Mouse (Mus musculus) CD4-positive, CD25-positive, alpha-beta regulatory T cell, adult 2 months (primary cell): ENCODE data around the gene Gadd45a.
"Not testable (repeated sequence)": the region's sequence is repeated elsewhere in the genome, so short reads cannot be mapped to it uniquely, and the experiment has no call there.

Experiments
- DNase-seq: peaks from one replicate; pipeline ENCODE4 v3.0.0-alpha.2; 2012; ENCODE audit warnings: low read depth, low spot score

Gene Gadd45a

DNA sequence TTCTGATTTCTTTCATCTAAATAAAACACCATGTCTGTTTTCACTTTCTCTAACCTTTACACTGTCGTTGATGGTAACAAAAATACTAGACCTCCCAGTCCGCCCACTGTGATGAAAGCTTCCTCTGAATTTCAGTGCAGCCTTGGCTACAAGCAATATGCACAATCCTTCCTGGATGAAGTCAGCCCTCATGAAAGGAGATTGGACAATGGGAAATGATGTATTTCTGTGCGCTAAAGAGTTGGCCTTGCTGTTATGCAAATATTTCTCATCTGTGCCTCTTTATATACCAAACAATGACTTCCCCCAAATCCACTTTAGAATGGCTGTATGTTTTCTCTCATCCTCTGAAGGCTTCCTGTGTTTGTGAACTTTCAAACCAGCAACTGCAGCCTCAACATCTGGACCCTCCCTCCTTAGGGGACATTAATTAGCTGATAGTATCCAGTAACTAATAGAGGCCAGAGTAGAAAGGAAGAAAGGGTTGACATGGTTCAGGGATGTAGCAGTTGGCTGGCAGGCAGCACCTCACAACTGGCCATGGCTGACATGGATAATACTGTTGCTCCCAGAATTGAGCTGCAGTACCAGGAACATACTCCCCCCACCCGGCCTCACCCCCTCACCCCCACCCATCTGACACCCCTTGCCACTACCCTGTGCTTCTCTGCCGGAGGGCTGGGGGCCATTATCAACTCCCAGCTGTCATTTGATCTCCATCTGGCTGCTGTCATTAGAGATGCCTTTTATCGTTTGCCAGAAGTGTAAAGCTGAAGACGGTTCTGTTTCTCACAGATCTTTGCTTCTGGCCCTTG, 11.8 kb upstream of the Gadd45a start:
- no peak for DNase-seq

DNA sequence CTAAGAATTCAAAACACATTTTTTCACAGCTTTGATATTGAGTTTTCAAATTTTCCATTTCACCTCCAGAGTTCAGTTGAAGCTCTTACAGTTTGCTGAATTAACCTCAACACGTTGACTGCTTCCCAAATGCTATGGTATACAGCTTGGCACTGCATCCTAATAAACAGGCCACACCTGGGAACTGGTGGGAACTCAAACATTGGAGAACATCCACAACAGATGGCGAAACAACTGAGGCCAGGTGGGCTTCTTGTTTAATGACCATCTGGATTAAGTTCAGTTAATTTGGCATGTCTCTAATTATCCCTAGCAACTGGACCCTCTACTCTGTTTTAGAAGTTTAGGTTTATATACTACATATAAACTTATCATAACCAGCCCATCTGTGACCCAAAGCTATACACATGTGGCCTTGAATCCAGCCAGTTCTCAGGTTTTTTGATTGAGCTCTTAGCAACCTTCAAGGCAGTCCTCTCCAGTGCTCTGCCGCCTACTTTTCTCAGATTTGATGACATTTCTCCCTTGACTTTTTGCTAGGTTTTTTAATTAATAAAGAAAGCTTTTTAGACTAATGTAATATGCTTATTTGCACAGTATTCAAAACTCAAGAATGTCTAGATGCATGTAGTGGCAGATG, 10.9 kb upstream of the Gadd45a start:
- no peak for DNase-seq

DNA sequence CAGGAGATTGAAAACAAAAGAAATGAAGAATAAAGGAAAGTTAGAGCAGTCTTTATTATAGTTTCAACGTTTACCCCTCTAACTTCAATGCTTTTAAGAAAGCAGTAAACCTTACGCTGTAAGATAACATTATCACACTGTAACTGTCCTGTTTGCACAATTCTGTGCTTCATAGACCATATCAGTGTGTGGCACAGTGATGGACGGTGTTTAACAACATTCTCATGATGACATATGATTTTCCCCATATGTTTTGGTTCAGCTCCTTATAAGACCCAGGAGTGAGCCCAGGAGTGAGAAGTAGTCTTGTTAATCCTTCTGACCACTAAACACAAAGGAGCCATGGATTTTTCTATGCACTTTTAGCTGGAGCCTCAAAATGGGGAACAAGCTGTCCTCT, 9.7 kb upstream of the Gadd45a start:
- no peak for DNase-seq

DNA sequence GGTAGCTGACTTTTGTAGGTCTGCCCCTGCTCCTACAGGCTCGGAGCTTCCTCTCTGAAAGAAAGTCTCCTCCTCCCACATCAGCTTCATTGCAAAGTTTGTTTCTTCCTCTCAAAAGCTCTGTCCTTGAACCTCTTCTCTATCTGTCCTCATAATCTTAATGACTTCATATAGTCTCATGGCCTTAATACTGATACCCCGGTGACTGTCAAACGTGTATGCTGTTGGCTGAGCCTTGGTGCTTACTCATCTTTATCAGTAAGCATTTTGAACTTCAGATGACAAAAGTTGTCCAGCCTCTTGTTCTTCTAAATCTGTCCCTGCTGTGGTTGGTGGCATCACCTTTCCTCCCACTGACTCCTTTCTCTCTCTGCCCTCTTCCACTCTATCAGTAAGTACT, 8.2 kb upstream of the Gadd45a start:
- no peak for DNase-seq

DNA sequence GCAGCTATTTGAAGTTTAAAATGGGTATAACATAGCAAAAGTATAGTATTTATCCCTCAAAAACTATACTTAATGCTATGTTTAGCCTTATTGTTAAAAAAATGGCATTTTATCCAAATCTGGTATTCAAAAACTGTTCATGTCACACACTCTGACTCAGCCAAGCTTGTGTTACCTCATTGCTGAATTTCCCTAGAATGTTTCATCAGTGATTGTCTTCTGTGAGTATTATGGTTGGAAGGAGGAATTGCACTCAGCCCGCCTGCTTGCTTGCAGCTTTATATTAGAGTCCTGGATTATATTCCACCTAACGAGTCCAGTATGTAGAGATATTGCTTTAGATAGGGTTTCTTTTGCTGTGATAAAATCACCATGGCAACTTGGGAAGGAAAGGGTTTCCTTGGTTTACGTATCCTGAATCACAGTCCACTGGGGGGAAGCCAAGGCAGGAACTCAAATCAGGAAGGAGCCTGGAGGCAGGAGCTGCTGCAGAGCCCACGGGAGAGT, 3.7 kb upstream of the Gadd45a start:
- no peak for DNase-seq

DNA sequence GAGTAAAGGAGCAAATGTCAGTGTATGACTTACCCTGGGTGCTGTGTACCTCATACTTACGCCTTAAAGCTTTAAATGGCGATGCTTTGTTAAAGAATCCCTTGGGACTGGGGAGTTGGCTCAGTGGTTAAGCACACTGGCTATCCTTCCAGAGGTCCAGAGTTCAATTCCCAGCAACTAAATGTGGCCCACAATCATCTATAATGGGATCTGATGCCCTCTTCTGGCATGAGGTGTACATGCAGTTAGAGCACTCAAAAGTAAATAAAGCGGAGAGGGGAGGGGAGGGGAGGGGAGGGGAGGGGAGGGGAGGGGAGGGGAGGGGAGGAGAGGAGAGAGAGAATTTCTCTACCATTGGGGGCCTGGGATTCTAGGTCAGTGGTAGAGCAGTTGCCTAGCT, 1.7 kb upstream of the Gadd45a start:
- DNase-seq: peak; percentile 20

DNA sequence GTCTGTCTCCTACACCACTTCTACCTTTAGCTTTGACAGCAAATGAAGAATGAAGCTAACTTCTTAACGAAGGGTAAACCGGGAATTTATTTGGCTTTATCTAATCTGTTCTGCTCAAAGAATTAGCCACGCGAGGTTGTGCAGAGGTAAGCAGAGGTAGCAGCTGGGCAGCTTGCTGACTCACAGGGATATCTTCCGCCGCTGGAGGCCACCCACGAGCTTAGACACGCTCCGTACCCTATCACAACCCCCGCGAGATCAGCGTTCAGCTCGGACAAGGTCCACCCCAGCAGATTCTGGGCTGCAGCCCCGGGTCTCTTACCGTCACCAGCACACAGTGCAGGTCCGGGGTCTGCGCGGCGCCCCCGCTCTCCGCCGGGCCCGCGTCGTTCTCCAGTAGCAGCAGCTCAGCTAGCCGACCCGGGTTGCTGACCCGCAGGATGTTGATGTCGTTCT, 873 bp downstream of the Gadd45a start:
- DNase-seq: peak; percentile 80

DNA sequence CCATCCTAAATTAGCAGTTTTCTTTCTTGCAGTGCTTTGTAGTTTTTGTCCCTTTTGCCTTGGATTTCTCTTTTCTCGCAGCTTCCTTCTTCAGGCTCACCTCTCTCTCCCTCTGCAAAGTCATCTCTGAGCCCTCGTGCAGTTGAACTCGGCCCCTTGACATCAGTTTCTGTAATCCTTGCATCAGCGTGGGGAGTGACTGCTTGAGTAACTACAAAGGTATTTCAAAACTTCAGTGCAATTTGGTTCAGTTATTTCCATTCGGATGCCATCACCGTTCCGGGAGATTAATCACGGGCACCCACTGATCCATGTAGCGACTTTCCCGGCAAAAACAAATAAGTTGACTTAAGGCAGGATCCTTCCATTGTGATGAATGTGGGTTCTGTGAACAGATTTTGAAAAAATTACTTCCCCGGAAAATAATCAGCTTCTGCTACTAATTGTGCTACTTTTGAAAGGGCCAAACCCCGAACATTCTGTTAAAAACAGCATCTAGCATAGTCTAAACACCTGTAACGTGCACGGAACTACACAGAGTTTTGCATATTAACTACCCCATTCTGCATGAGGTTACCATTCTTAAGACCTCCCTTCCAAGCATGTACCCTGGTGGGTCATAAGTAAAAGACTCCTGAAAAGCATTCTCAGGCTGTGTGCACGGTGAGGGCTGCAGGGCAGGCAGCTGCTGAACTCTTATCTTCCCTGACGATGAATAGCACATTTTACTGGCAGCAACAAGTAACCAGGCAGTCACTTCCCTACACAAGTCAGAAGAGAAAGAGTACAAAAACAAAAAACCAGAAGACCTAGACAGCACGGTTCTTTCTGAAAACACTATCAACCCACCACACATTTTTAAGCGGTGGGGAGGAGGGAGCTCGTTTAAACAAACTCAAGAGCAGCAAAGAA, 1.6 kb downstream of the Gadd45a start:
- peak; percentile 16 for DNase-seq

DNA sequence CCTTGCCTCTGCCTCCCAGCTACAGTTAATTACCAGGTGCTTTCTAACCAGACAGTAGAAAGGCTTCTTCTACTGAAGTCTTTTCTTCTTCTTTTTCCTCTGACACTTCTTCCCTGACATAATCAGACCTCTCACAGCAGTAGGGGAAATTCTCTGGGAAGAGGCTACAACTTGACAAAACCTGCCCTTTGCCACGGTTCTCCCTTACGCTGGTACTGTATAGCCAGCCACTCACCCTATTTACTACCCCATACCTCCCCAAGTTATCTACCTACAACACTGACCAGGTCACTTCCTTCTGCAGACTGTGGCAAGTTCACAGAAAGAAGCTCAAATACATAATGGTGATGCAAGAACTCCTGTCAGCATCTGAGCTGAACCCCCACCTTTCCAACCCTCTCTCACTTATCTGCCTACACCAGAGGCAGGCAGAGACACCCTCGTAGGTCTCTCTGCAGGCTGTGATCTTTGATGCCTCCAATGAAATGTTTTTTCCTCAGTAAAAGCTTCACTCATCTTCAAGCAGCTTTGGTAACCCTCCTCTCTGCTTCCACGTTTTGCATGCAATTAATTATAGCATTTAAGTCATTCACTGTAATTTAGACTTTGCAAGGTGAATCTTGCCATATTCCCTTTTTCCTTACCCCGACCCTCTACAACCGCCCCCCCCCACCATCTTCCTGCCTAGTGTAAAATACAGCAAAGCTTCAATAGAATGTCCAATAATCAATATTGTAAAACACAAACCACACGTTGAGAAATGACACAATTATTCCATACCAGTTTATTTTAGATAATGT, 2.7 kb downstream of the Gadd45a start:
- DNase-seq: no peak

DNA sequence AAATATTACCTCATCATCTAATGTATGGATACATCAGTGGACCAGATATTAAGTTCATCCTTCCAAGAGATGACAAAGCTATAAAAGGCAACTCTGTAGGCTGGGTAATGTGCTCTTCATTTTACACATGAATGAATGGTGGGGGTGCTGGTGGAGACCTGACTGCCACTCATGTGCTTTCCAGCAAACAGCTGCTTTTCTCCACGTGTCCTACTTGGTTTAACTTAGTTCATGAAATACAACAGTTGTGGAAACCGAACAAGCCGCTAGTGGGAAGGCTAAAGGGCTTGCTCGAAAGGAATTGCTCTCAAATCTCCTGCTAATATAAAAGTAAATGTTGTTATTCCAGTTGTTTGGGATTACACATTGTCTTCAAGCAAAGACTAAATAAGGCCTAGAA, 3.7 kb downstream of the Gadd45a start:
- no peak for DNase-seq

DNA sequence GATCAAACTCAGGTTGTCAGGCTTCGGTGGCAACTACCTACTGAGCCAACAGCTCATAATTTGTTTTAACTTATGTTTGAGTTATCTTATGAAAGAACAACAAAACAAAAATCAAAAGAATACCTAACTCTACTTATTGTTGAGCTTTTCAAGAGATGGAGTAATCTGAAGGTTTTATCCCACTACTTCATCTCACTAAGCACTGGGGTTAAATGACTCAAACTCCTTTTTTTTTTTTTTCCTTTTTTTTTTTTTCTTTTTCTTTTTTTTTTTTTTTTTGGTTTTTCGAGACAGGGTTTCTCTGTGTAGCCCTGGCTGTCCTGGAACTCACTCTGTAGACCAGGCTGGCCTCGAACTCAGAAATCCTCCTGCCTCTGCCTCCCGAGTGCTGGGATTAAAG, 4.3 kb downstream of the Gadd45a start:
- DNase-seq: not testable (repeated sequence)

DNA sequence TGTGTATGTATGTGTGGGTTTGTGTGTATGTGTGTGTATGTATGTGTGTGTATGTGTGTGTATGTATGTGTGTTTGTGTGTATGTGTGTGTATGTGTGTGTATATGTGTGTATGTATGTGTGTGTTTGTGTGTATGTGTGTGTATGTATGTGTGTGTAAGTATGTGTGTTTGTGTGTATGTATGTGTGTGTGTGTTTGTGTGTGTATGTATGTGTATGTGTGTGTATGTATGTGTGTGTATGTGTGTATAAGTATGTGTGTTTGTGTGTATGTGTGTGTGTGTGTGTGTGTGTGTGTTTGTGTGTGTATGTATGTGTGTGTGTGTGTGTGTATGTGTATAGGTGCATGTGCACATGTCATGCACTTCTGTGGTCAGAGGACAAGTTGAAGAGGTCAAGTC, 4.7 kb downstream of the Gadd45a start:
- not testable (repeated sequence) for DNase-seq

DNA sequence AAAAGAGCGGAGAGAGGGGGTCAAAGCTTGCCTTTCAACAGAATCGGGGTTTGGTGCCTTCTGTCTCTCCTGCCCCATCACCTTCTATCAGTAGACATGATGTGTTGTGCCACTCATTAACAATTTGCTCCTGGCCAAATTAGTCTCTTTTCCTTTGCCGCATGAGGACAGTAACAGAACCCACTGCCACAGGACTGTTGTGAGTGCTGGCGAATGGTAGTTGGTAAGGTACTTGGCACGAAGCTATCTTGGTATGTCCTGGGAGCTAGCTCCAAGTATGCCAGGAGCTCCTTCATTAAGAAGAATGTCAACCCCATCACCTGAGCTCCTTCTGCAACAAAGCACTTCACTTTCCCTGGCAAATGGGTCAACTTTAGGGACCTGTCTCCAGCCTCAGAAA, 6.4 kb downstream of the Gadd45a start:
- no peak for DNase-seq

DNA sequence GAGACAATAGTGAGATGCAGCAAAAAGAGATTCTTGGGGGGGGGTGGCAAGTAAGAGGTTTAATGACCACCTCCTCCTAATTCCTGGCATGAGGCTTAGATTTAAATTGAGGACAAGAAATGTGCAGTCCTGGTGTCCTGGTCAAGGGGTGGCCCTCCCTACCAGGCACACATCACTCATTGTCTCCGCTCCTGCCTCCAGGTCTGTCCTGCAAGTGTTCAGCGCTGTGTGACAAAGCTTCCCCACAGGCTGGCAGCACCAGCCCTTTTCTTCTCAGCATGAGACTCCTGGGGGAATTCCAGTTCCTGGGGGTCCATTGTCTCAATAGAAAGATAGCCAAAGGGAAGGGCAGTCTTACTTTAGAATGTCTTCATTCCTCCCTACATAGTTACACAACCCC, 6.8 kb downstream of the Gadd45a start:
- no peak for DNase-seq

DNA sequence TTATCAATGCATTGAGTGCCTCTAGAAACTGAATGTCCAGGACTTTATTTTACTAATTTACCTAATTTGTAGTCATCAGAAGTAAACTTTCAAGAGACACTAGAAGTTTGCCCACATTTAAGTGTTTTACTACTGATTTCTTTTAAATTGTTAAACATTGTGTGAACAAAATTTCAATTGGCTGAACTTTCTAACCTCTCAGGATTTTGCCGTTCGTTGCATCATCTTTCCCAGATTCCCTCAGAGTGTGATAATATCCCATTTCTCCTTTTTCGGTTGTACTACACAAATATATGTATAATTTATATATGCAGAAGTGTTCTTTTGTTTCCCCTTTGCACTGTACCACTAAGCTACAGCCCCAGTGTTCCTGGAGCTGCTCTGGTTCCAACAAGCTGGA, 7.3 kb downstream of the Gadd45a start:
- no peak for DNase-seq

DNA sequence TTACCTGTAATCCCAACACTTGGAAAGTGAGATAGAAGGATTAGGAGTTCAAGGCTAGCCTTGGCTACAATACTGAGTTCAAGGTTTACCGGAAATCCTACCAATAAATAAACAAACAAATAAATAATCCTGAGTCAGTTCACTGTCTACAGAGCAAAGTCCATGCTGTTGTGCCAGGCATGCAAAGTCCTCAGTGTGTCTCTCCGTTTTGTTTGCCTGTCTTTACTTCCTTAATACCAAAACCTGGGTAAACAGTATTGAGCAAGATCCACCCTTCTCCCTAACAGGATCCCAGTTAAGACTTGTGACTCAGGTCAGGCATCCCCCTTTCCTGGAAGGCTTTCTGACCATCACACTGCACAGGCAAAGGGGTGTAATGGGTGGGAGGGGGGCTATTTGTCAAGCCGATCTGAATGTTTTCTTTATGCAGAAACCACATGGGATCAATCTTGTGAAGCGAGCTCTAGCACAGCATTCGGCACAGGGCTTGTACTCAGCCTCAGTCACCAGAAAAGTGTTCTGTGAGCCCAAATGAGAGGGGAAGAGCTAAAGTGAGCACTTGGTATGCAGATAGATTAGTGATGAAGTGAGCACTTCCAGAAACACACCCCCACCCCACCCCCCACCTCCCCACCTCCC, 7.8 kb downstream of the Gadd45a start:
- no peak for DNase-seq

DNA sequence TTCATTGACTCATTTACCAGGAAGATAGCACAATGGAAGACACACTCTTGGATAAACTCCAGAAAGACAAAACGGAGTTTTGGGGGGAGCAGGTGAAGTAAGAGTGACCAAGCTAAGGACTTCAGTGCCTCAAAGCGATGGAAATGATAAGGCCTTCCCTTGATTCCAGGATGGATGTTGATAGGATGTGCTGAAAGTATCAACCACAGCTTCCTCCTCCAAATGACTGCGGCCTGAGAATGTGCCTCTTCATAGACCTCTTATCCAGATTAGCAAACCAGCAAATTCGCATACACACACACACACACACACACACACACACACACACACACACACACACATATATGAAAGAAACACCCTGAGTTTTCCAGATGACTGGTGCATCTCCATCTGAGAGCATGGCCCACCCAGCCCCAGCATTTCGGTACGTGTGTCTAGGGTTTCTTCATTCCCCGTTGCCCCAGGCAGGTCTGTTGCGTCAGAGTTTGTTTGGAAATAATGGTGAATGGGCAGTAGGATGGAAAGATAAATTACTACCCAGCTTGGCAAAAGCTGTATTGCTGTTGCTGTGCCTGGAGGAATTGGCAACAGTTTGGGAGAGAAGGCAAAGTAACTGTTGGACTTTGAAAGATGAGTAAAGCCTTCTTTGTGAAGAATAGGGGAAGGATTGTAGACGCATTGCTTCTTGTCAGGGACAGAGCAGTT, 9.7 kb downstream of the Gadd45a start:
- DNase-seq: no peak

DNA sequence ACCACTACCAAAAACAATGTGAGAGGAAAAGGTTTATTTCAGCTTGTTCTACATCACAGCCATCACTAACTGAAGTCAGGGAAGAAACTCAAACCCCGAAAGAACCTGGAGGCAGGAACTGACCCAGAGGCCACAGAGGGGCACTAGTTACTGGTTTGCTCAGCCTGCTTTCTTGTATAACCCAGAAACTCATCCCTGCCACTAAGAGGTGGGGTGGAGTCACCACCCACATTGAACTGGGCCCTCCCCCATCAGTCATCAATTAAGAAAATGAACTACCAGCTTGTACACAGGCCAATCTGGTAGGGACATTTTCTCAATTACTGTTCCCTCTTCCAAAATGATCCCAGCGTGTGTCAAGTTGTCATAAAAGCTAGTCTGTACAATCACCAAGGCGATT, 10.6 kb downstream of the Gadd45a start:
- no peak for DNase-seq

DNA sequence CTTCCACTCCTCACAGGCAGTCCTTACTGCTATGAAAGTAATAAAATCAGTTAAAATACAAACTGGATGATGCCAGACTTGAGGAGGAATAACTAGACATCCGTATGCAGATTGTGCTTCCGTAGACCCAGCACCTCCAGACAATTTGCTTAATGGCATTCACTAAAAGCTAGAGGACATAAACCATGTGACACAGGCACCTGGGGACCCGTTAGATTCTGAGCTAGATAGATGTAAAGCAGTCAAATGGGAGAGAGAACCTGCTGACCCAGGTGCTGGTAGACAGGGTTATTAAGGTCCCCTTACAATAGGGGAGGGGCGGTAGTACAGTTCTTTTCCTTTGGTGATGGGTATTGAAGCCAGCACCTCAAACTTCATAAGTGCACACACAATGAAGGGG, 13.5 kb downstream of the Gadd45a start:
- DNase-seq: no peak

DNA sequence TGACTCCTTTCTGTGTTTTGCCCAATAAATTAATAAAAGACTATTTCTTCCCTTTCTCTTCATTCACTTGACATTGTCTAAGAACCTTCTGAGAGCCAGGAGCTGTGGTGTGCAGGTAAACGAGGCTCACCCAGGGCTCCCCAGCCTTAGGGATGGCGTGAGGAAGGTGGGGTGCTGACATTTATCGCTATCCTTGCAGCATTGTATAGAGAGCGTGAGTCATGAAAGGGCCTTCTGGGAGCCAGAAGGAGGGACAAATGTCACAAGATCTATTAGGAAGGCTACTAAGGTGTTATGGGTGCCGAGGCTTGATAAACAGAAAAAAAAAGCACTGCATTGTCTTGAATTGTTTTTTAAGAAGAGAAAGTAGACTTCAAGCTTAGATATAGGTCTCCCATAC, 15.9 kb downstream of the Gadd45a start:
- DNase-seq: no peak
